Mouse (Mus musculus): Measurements from ENCODE around the gene Lhx9.

DNA sequence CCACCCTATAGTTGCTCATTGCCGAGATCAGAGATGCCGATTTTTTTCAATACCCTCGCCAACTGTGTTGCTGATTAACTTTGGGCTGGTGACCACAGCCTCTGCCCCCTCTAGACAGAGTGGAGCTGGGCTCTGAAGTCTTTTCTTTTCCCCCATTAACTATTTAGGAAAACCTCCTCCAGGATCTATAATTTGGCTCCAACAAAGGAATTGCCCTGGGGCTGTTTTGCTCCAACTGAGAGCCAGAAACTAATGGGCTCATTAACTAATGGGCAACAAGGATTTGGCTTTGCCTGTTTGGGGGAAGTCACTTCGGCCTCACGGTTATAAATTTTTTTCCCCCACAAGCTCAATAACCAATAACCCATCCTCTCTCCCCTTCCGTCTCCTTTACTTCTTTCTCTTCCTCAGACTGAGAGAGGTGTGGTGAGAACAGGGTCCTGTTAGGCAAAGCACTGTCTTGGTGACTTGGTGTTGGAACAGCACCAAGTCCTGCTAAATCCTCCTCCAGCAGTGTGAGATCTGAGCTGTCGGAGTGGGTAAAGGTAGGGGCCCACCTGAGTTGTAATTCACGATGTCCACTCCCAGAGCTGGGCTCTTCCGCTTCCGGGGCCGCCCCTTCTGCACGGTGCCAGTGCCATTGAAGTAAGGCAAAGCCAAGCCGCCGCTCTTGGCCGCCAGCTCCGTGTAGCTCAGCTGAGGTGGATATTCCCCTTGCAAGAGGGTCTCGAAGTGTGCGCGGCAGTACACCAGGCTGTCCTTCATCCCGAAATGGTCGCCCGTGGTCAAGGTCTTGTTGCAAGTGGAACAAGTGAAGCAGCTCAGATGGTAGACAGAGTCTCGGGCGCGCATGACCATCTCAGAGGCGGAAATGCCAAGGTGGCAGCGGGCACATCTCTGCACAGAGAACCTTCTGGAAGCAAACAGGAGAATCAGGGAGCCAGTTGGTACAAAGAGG, 10.3 kb downstream of the Lhx9 start:
- TF ChIP-seq CTCF (IDR thresholded peaks at IDR 0.05; ENCODE audit: borderline replicate concordance, extremely low read depth, insufficient read depth, insufficient read length) = no peak
- TF ChIP-seq POLR2A (IDR thresholded peaks at IDR 0.05; ENCODE audit: borderline replicate concordance, extremely low read depth, insufficient read depth, insufficient read length, poor library complexity, severe bottlenecking) = no peak

Data from brain, embryonic 14.5 days (tissue).